Mouse (Mus musculus) layer of hippocampus, postnatal 25 days (tissue): ENCODE measurements around the gene St6gal1. TPM values are rescaled to one million over a fixed set of nuclear protein-coding genes. Genes with fewer than 3 reads are reported as not detected.

Experiments
- DNase-seq, 2 experiments: peaks; one replicate each; pipeline ENCODE4 v3.0.0; 2022; ENCODE audit warnings: mixed read lengths in 2 of 2, low spot score in 1 of 2; ENCODE audit errors: extremely low spot score in 1 of 2
- total RNA-seq, 2 experiments: library from RNA; stranded (reverse); gene quantifications; 2 replicates each; pipeline ENCODE4 v1.2.3; 2021

The St6gal1 gene
- total RNA-seq, 2 experiments from 2014 or later: 13.2 to 15.2 TPM

DNA sequence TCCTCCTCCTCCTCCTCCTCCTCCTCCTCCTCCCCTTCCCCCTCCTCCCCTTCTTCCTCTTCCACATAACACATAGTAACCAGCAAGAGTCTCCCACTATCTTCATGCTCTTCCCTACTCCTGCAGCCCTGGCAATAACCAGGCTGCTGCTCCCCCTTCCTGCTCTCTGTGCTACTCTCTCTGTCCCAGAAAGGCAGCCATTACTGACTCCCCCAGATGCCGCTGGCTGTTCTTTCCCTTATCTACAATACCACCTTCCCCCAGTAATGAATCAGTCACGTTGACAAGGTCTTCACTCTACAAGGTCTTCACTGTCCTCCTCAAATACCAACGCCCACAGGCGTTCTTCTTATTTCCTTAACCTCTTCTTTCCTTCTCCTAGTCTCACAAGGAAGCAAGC, 176.9 kb downstream of the St6gal1 start:
- DNase-seq: no peak

GRCm38 (mm10) chr16:23401959-23402358, 177.4 kb downstream of the St6gal1 start:
- DNase-seq: no peak

DNA sequence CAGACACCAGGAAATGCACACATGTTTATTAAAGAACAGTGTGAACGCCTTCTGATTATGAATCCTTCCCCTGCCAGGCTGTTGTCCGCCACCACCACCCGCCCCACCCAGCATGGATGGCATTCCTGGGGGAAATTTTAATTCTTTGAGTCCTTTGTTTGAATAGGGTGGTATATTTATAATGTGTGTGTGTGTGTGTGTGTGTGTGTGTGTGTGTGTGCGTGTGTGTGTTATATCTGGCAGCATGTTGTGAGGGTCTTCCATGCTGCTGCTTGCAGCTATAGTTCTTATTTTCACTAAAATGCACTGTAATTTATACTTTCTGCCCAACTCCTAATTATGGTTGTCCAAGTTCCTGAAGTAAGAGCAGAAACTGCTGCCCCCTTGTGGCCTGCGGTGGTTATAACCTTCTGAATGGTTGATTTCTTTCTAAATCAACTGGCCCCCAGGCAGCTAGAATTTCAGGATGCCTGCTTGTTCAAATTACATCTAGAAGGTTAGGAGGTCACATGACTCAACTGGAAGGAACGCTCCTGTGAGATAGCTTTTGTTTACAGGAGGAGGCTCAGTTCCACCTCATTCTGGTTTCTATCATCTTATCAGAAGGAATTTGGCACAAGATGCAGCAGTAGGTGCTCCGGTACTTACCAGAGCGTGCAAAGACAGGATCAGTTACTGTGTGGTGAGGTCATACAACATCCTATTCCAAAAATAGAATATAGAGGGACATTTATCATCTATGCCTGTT, 178.6 kb downstream of the St6gal1 start:
- peak; percentile 72 to 91 for DNase-seq

Other genes with a start within 250 kb of the St6gal1 start
- gene Kng2, start 195.3 kb upstream of the St6gal1 start, total RNA-seq: not detected
- gene Kng1, start 166.9 kb upstream of the St6gal1 start, total RNA-seq: not detected
- gene Eif4a2, start 117.3 kb upstream of the St6gal1 start, total RNA-seq: 100 to 1,000 TPM; 898 to 914 TPM
- 1 to 10 TPM; 4.8 TPM for gene Rfc4, start 97.0 kb upstream of the St6gal1 start, total RNA-seq
- gene Adipoq, start 78.2 kb upstream of the St6gal1 start, total RNA-seq: not detected
- gene Rtp1, start 204.4 kb downstream of the St6gal1 start, total RNA-seq: under 1 TPM; 0.44 to 0.45 TPM